ENCODE assay signal across 8 mouse cellular contexts in the genomic region with DNA sequence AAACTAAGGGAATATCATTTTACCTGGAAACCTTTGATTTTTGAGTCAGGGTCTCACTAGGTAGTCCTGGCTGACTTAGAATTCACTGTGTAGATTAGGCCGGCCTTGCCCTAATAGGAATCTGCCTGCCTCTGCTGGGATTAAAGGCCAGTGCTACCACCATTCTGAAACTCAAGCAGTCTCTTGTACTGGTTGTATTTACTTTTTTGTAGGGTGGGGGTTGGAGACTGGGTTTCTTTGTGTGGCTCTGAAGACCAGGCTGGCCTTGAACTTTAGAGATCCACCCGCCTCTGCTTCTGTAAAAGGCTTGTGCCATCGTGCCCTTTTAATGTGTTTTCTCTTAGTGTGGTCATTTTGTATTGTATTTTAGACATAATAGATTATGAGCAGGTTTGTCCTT. TPM values are rescaled to one million over a fixed set of nuclear protein-coding genes. Genes with fewer than 3 reads are reported as not detected.
DNase-seq lines count a peak whose midpoint lies in the region; ATAC-seq and TF ChIP-seq lines count a peak whose summit lies in the region.

No protein-coding gene starts in this region.

- no peak for TF ChIP-seq CTCF in small intestine, adult 2 months (IDR thresholded peaks at IDR 0.05; ENCODE audit: extremely low read depth, insufficient read length, insufficient replicate concordance, low read depth, low read length)

- no peak for ATAC-seq in lung, embryonic 15.5 days (ENCODE audit: borderline replicate concordance, extremely low read depth, low FRiP score, low TSS enrichment)
- ATAC-seq in embryonic facial prominence, embryonic 15.5 days (ENCODE audit: insufficient number of reproducible peaks, low FRiP score, low TSS enrichment, low read depth): no peak

- no peak for DNase-seq in lung, postnatal 10 days
- no peak for DNase-seq in limb, embryonic 10.5 days (ENCODE audit: low spot score)
- no peak for DNase-seq in cerebellum, postnatal 36 days
- DNase-seq in kidney, postnatal 4 days: no peak
- no peak for DNase-seq in lung, postnatal 14 days

- H3K4me1 ChIP-seq in lung, embryonic 15.5 days: peaks cover 21% of the 10 kb centered on the region
- peaks cover 9% of the 10 kb centered on the region for H3K4me1 ChIP-seq in embryonic facial prominence, embryonic 15.5 days
- H3K4me1 ChIP-seq in limb, embryonic 10.5 days: peaks cover 12% of the 10 kb centered on the region
- H3K4me1 ChIP-seq in small intestine, adult 2 months (ENCODE audit: control insufficient read depth, insufficient read depth, insufficient read length, low read length): no peaks in the 10 kb centered on the region

- peaks cover 19% of the 10 kb centered on the region for H3K36me3 ChIP-seq in lung, embryonic 15.5 days
- peaks cover 19% of the 10 kb centered on the region for H3K36me3 ChIP-seq in embryonic facial prominence, embryonic 15.5 days
- peaks cover 39% of the 10 kb centered on the region for H3K36me3 ChIP-seq in limb, embryonic 10.5 days
- peaks cover 20% of the 10 kb centered on the region for H3K36me3 ChIP-seq in small intestine, adult 2 months (ENCODE audit: control insufficient read depth, insufficient read depth, low read length)

- no peaks in the 10 kb centered on the region for H3K9me3 ChIP-seq in lung, embryonic 15.5 days
- H3K9me3 ChIP-seq in embryonic facial prominence, embryonic 15.5 days (replicated peaks): no peaks in the 10 kb centered on the region
- no peaks in the 10 kb centered on the region for H3K9me3 ChIP-seq in limb, embryonic 10.5 days (replicated peaks)

- no peaks in the 10 kb centered on the region for H3K27me3 ChIP-seq in lung, embryonic 15.5 days
- H3K27me3 ChIP-seq in embryonic facial prominence, embryonic 15.5 days: no peaks in the 10 kb centered on the region
- no peaks in the 10 kb centered on the region for H3K27me3 ChIP-seq in limb, embryonic 10.5 days (ENCODE audit: low read depth, poor library complexity, severe bottlenecking)
- no peaks in the 10 kb centered on the region for H3K27me3 ChIP-seq in small intestine, adult 2 months (ENCODE audit: control insufficient read depth, insufficient read depth, low read length)

- WGBS in lung, embryonic 15.5 days: 40% methylated on average over 3 of the region's 3 CpGs
- WGBS in embryonic facial prominence, embryonic 15.5 days: 57% methylated on average over 3 of the region's 3 CpGs
- WGBS in limb, embryonic 10.5 days: 73% methylated on average over 3 of the region's 3 CpGs
- WGBS in small intestine, adult 2 months: 19% methylated on average over 3 of the region's 3 CpGs

- H3K27ac ChIP-seq in lung, embryonic 15.5 days: no peak overlapping the region
- no peak overlapping the region for H3K27ac ChIP-seq in embryonic facial prominence, embryonic 15.5 days (replicated peaks)
- no peak overlapping the region for H3K27ac ChIP-seq in limb, embryonic 10.5 days
- no peak overlapping the region for H3K27ac ChIP-seq in small intestine, adult 2 months (ENCODE audit: insufficient read depth, low read depth, low read length)

- peak overlapping the region; percentile 58 for H3K4me2 ChIP-seq in lung, embryonic 15.5 days
- peak overlapping the region; percentile 50 for H3K4me2 ChIP-seq in embryonic facial prominence, embryonic 15.5 days (replicated peaks)

- peak overlapping the region; percentile 34 for H3K9ac ChIP-seq in lung, embryonic 15.5 days
- H3K9ac ChIP-seq in embryonic facial prominence, embryonic 15.5 days: no peak overlapping the region

- peak overlapping the region; percentile 68 for H3K4me3 ChIP-seq in lung, embryonic 15.5 days
- H3K4me3 ChIP-seq in embryonic facial prominence, embryonic 15.5 days (replicated peaks): peak overlapping the region; percentile 30
- H3K4me3 ChIP-seq in limb, embryonic 10.5 days: peak overlapping the region; percentile 88
- H3K4me3 ChIP-seq in small intestine, adult 2 months (ENCODE audit: low read depth, low read length): peak overlapping the region; percentile 16; the same call in 1 of the 2 replicates

- TF ChIP-seq POLR2A in small intestine, adult 2 months (IDR thresholded peaks at IDR 0.05; ENCODE audit: low read depth, low read length): no peak

RNA-seq across cellular contexts. Expression of gene Son, which starts 1.9 kb away (rescaled TPM):
- polyA plus RNA-seq in lung, embryonic 15.5 days (2015; fragmentation: Nextera tagmentation; extraction: Ambion mirVana): 108 and 110 TPM in 2 replicates
- polyA plus RNA-seq in embryonic facial prominence, embryonic 15.5 days (2015; fragmentation: Nextera tagmentation; extraction: Ambion mirVana): 125 and 135 TPM in 2 replicates
- 105 and 122 TPM in 2 replicates for polyA plus RNA-seq in limb, embryonic 10.5 days (2016; fragmentation: Nextera tagmentation; extraction: Ambion mirVana)
- polyA plus RNA-seq in small intestine, adult 2 months (2012; rRNA removed): 41.6 and 67.5 TPM in 2 replicates

RNA-seq across cellular contexts. Expression of gene Gart, which starts 2.5 kb away (rescaled TPM):
- 111 and 118 TPM in 2 replicates for polyA plus RNA-seq in lung, embryonic 15.5 days (2015; fragmentation: Nextera tagmentation; extraction: Ambion mirVana)
- polyA plus RNA-seq in embryonic facial prominence, embryonic 15.5 days (2015; fragmentation: Nextera tagmentation; extraction: Ambion mirVana): 96.7 and 97.1 TPM in 2 replicates
- polyA plus RNA-seq in limb, embryonic 10.5 days (2016; fragmentation: Nextera tagmentation; extraction: Ambion mirVana): 178 and 199 TPM in 2 replicates
- polyA plus RNA-seq in small intestine, adult 2 months (2012; rRNA removed): 10.9 and 22.3 TPM in 2 replicates

RNA-seq across cellular contexts. Expression of gene Dnajc28, which starts 30.4 kb away (rescaled TPM):
- 2.0 and 3.3 TPM in 2 replicates for polyA plus RNA-seq in lung, embryonic 15.5 days (2015; fragmentation: Nextera tagmentation; extraction: Ambion mirVana)
- polyA plus RNA-seq in embryonic facial prominence, embryonic 15.5 days (2015; fragmentation: Nextera tagmentation; extraction: Ambion mirVana): 3.7 TPM in 2 replicates
- 3.0 and 4.6 TPM in 2 replicates for polyA plus RNA-seq in limb, embryonic 10.5 days (2016; fragmentation: Nextera tagmentation; extraction: Ambion mirVana)
- 0.11 and 0.47 TPM in 2 replicates for polyA plus RNA-seq in small intestine, adult 2 months (2012; rRNA removed)

RNA-seq across cellular contexts. Expression of gene Donson, which starts 39.3 kb away (rescaled TPM):
- polyA plus RNA-seq in lung, embryonic 15.5 days (2015; fragmentation: Nextera tagmentation; extraction: Ambion mirVana): 25.4 and 26.2 TPM in 2 replicates
- polyA plus RNA-seq in embryonic facial prominence, embryonic 15.5 days (2015; fragmentation: Nextera tagmentation; extraction: Ambion mirVana): 18.2 and 19.0 TPM in 2 replicates
- 41.0 and 43.2 TPM in 2 replicates for polyA plus RNA-seq in limb, embryonic 10.5 days (2016; fragmentation: Nextera tagmentation; extraction: Ambion mirVana)
- 3.8 and 8.6 TPM in 2 replicates for polyA plus RNA-seq in small intestine, adult 2 months (2012; rRNA removed)

RNA-seq across cellular contexts. Expression of gene Tmem50b, which starts 51.6 kb away (rescaled TPM):
- 40.4 and 45.3 TPM in 2 replicates for polyA plus RNA-seq in lung, embryonic 15.5 days (2015; fragmentation: Nextera tagmentation; extraction: Ambion mirVana)
- 44.4 and 50.9 TPM in 2 replicates for polyA plus RNA-seq in embryonic facial prominence, embryonic 15.5 days (2015; fragmentation: Nextera tagmentation; extraction: Ambion mirVana)
- 19.8 and 25.7 TPM in 2 replicates for polyA plus RNA-seq in limb, embryonic 10.5 days (2016; fragmentation: Nextera tagmentation; extraction: Ambion mirVana)
- 18.4 and 20.0 TPM in 2 replicates for polyA plus RNA-seq in small intestine, adult 2 months (2012; rRNA removed)

Comparison
In these comparisons a context has a peak if more than half of its experiments do, and no peak if none do; other contexts are left out.
1. H3K4me3 ChIP-seq: peak in every context shown above with its lines; median percentile 88 in limb, embryonic 10.5 days; 68 in lung, embryonic 15.5 days; 30 in embryonic facial prominence, embryonic 15.5 days; 16 in small intestine, adult 2 months.